Mouse (Mus musculus) heart, embryonic 12.5 days (tissue): ENCODE data around the gene Tmem143. TPM values are rescaled to one million over a fixed set of nuclear protein-coding genes. Genes with fewer than 3 reads are reported as not detected.
A peak's percentile ranks its signal among the peaks of the same experiment; 100 is the strongest.
"Not testable (repeated sequence)": the region's sequence is repeated elsewhere in the genome, so short reads cannot be mapped to it uniquely, and the experiment has no call there.

Experiments
- ATAC-seq: fragments of 200-750 bp; cut with Nextera tagmentation; 2 replicates; pipeline ENCODE4 v1.8.0; 2017; ENCODE audit warnings: moderate TSS enrichment, moderate library complexity; ENCODE audit not compliant: insufficient number of reproducible peaks, low FRiP score
- H3K27ac ChIP-seq: fragments of 300-500 bp; sonication (generic); 2 replicates; pipeline ENCODE4 v1.5.1; 2016; ENCODE audit warnings: mild to moderate bottlenecking, moderate library complexity; ENCODE audit not compliant: poor library complexity, severe bottlenecking
- H3K27me3 ChIP-seq: fragments of 300-500 bp; sonication (generic); replicated peaks from 2 replicates; pipeline ENCODE4 v1.6.1; 2016; ENCODE audit warnings: mild to moderate bottlenecking, moderate library complexity
- H3K36me3 ChIP-seq: fragments of 300-500 bp; sonication (generic); 2 replicates; pipeline ENCODE4 v1.6.1; 2016; ENCODE audit warnings: mild to moderate bottlenecking, moderate library complexity
- H3K4me1 ChIP-seq: fragments of 300-500 bp; sonication (generic); replicated peaks from 2 replicates; pipeline ENCODE4 v1.6.1; 2016; ENCODE audit warnings: mild to moderate bottlenecking
- H3K4me2 ChIP-seq: fragments of 300-500 bp; sonication (generic); 2 replicates; pipeline ENCODE4 v1.6.1; 2016; ENCODE audit warnings: mild to moderate bottlenecking, moderate library complexity
- H3K4me3 ChIP-seq: fragments of 300-500 bp; sonication (generic); 2 replicates; pipeline ENCODE4 v1.5.1; 2016; ENCODE audit warnings: mild to moderate bottlenecking
- H3K9ac ChIP-seq: fragments of 300-500 bp; sonication (generic); 2 replicates; pipeline ENCODE4 v1.6.1; 2016; ENCODE audit warnings: mild to moderate bottlenecking, moderate library complexity
- H3K9me3 ChIP-seq: fragments of 300-500 bp; sonication (generic); replicated peaks from 2 replicates; pipeline ENCODE4 v1.6.1; 2016; ENCODE audit warnings: mild to moderate bottlenecking, moderate library complexity
- WGBS: fragments of 180-500 bp; shearing (Covaris S2); methylation state at CpG from one replicate; pipeline ENCODE4 v1.1.7; 2016; 5-methylcytosine and 5-hydroxymethylcytosine counted together
- polyA plus RNA-seq: library from polyadenylated mRNA; unstranded; fragments of >200 nt; fragmentation: Nextera tagmentation; extraction: Ambion mirVana; gene quantifications from 2 replicates; pipeline ENCODE4 v1.2.1, GENCODE M21; 2016

Gene Tmem143
- polyA plus RNA-seq, 1 experiment from 2014 or later, result 5.8 TPM

DNA sequence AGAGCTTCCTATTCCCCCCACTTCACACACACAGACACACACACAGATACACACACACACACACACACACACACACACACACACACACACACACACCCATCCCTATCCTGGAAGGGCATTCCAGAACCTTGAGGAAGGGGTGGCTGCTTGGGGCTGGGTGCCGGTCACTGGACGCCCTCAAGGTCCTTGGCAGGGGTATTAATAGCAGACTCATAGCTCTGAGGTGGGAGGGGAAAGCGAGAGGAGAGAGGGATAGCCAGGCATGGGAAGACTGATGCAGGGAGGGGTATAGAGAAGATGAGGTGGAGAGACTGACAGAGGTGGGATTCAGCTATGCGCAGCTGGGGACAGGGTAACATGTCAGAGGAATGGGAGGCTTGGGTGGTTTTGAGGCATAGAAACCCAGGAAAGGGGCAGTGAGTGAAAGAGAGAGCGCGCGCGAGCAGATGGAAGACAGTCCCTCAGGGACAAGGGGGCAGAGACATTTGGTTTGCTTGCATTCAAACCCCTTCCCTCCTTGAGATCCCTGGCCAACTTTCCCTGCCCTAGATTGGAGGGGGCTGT, 27.6 kb upstream of the Tmem143 start:
- H3K4me3 ChIP-seq, result peak overlapping the region; percentile 26
- no peak for ATAC-seq
- H3K4me1 ChIP-seq, result peaks cover 52% of the 10 kb centered on the region
- 17% methylated on average over 8 of the region's 8 CpGs for WGBS
- peak overlapping the region; percentile 60 for H3K9ac ChIP-seq
- H3K4me2 ChIP-seq, result peak overlapping the region; percentile 66
- peaks cover 53% of the 10 kb centered on the region for H3K27me3 ChIP-seq
- H3K9me3 ChIP-seq, result no peaks in the 10 kb centered on the region
- H3K36me3 ChIP-seq, result 0 out of 2 replicates have a peak, but pooled peaks cover 2% of the 10 kb centered on the region
- H3K27ac ChIP-seq, result no peak overlapping the region

DNA sequence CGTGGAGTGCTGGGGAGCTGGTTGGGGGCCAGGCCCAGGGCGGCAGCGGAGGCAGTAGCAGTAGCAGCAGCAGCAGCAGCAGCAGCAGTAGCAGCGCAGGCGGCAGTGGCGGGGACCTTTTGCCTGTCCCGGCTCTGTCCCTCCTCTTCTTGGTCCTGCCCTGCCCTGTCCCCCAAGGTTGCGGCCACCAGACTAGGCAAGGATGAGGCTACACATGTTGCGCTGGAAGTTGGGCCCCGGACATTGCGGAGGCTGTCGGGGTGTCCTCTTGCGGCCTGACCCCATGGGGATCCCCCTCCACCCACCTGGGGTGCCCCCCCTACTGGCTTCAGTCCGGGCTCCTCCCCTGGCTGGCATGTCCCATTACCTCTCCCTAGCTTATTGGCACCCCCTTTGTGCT, 27.0 kb upstream of the Tmem143 start:
- H3K36me3 ChIP-seq, result peaks cover 8% of the 10 kb centered on the region; the same call in 1 of the 2 replicates
- ATAC-seq, result no peak
- H3K9ac ChIP-seq, result peak overlapping the region; percentile 60
- peak overlapping the region; percentile 66 for H3K4me2 ChIP-seq
- WGBS, result under 1% methylated on average over 13 of the region's 14 CpGs
- H3K27me3 ChIP-seq, result peaks cover 53% of the 10 kb centered on the region
- H3K4me3 ChIP-seq, result peak overlapping the region; percentile 26
- peaks cover 58% of the 10 kb centered on the region for H3K4me1 ChIP-seq
- H3K9me3 ChIP-seq, result no peaks in the 10 kb centered on the region
- H3K27ac ChIP-seq, result no peak overlapping the region

DNA sequence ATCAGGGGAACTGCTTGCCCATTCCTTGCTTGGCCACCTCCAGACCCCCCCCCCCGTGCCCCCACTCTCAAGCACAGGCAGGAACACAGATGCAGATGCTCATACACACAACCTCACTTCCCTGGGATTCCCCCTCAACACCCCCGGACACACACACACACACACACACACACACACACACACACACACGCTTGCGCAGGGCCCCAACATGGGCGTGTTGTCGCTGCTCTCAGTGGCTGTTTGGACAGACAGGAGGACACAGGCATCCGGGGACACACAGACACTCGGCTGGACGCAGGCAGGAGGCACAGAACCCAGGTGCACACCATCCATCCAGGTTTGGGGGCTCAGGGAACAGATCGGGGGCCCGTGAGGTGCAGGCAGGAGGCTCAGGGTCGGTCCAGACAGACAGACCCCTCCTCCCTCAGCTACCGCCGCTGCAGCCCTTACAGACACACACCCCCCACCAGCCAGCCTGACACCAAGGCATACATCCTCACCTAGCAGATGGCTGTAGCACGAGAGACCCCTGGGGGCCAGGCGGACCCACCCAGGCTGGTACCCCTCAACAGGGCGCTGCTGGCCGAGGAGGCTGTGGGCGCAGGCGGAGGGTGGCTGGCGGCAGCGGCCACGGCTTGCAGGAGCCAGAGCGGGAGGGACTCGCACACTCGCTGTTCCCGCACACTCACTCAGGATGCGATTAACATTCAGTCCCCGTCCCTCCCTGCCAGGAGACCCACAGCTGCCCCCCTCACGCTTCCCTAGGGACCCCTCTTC, 26.3 kb upstream of the Tmem143 start:
- Histone ChIP-seq H3K4me1 (peaks cover 61% of the 10 kb centered on the region), H3K9ac (peak overlapping the region; percentile 60), H3K9me3 (no peaks in the 10 kb centered on the region), H3K36me3 (peaks cover 14% of the 10 kb centered on the region), H3K27ac (no peak overlapping the region), H3K27me3 (peaks cover 53% of the 10 kb centered on the region), H3K4me3 (peak overlapping the region; percentile 34), H3K4me2 (peak overlapping the region; percentile 66)
- ATAC-seq, result no peak
- WGBS, result 2% methylated on average over 30 of the region's 30 CpGs

DNA sequence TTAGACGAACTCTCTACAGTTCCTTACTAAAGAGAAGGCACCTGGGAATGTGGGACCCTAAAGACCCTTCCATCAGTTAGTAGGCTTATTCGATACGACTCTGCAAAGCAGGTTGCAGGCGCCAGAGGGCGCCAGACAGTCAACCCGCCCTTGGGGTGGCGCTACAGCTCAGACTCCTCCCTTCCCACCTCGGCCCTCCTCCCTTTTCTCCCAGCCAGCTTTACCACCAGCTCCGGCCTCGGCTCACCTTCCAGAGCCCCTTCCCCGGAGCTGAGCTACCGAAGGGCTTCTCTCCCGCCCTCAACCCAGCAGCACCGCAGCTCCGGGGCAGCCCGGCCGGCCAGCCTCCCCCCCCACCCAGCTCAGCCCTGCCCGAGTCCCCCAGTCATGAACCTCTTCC, 24.1 kb upstream of the Tmem143 start, which contains the start of gene Kdelr1:
Kdelr1 (plus strand) TSS at position 149 of the 400 bp plus-strand sequence.
- Histone ChIP-seq H3K9me3 (no peaks in the 10 kb centered on the region), H3K9ac (peak within 1 kb of the TSS; percentile 97), H3K36me3 (peaks cover 35% of the 10 kb centered on the region), H3K4me2 (peak within 1 kb of the TSS; percentile 92), H3K4me3 (peak within 1 kb of the TSS; percentile 90), H3K27ac (peak within 1 kb of the TSS; percentile 95), H3K4me1 (peaks cover 50% of the 10 kb centered on the region), H3K27me3 (peaks cover 45% of the 10 kb centered on the region)
- peak; percentile 80 for ATAC-seq
- WGBS, result 0% methylated on average over 18 of the region's 18 CpGs

DNA sequence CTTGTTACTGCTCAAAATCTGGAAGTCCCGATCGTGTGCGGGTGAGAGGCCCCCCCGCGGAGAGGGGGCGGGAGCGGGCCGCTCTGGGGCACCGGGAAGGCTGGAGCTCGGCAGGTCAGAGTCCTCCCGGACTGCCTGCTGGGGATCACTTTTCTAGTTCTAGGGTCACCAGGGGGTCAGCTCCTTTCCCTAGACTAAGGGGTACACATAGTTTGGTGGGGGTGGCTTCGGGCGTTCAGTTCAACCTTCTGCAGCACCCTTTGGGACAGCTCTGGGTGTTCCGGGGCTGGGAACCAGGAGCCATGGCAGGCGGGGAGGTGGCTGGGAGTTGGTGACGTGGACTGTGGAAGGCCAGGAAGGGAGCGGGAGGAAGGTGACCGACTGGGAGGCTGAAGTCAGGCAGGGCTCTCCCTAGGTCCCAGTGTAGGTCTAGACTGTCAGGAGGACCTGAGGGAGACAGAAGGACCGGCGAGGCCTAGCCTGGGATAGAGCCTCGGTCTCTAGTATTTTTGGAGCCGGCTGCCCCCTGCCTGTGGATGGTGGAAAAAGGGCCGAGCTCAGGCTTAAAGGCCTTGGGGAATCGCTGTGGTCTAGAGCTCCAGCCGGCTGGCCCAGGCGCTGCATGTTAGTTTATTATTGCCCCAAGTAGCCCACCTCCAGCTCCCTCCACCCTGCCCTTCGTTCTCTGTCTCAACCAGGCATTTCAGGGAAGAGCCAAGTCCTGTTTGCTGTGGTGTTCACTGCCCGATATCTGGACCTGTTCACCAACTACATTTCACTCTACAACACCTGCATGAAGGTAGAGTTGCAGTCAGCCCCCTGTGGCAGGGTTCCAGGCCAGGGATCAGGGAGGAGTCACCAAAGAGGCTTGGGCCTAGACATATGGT, 23.4 kb upstream of the Tmem143 start:
- peaks cover 40% of the 10 kb centered on the region for H3K36me3 ChIP-seq
- peaks cover 38% of the 10 kb centered on the region for H3K27me3 ChIP-seq
- no peaks in the 10 kb centered on the region for H3K9me3 ChIP-seq
- peak overlapping the region; percentile 95 for H3K27ac ChIP-seq
- H3K4me3 ChIP-seq, result peak overlapping the region; percentile 90
- peak; percentile 65 for ATAC-seq
- peak overlapping the region; percentile 92 for H3K4me2 ChIP-seq
- WGBS, result 2% methylated on average over 28 of the region's 28 CpGs
- H3K4me1 ChIP-seq, result peaks cover 43% of the 10 kb centered on the region
- H3K9ac ChIP-seq, result peak overlapping the region; percentile 97

DNA sequence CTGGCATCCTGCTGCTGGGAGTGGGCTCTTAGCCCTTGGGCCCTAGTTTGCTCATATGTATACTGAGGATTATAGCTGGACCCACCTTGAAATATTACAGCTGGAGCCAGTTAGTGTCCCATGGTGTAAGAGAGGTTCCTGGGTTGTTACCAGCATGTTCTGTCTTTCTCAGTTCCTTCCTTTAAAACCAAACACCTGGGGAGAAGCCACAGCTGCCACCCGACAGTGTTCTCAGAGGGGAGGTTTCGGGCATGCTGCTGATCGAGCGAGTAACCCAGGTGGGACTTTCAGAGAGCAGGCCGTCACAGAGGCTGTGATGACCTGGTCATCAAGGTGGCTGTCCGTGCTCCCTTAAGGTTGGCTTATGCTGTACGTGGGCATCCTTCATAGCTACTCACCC, 19.8 kb upstream of the Tmem143 start:
- Histone ChIP-seq H3K9me3 (no peaks in the 10 kb centered on the region), H3K9ac (no peak overlapping the region), H3K4me2 (no peak overlapping the region), H3K4me1 (peaks cover 17% of the 10 kb centered on the region), H3K4me3 (no peak overlapping the region), H3K27me3 (peaks cover 2% of the 10 kb centered on the region), H3K36me3 (peaks cover 75% of the 10 kb centered on the region), H3K27ac (no peak overlapping the region)
- ATAC-seq, result no peak
- WGBS, result 94% methylated on average over 7 of the region's 7 CpGs

DNA sequence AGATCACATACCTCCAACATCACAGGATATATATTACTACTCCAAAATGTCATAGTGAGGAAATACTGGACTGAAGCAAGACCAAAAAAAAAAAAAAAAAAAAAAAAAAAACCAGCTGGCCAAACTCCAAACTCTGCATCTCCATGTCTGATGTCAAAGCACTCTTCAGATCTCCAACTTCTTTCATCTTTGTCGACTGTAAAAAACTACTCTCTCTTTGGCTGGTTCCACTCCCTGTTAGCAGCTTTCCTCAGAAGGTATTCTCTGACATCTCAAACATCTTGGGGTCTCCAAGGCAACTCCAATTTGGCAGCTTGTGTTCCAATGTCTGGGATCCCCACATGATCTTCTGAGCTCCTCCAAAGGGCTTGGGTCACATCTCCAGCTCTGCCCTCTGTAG, 18.5 kb upstream of the Tmem143 start, which contains the start of gene Grin2d:
Grin2d (minus strand) TSS at position 101 of the 400 bp plus-strand sequence.
- not testable (repeated sequence) for H3K27me3 ChIP-seq, H3K4me2 ChIP-seq, ATAC-seq, H3K9ac ChIP-seq, H3K27ac ChIP-seq, H3K9me3 ChIP-seq, H3K4me3 ChIP-seq
- H3K36me3 ChIP-seq, result peaks cover 88% of the 10 kb centered on the region
- WGBS, result 83% methylated on average over 1 of the region's 1 CpGs
- H3K4me1 ChIP-seq, result peaks cover 17% of the 10 kb centered on the region

DNA sequence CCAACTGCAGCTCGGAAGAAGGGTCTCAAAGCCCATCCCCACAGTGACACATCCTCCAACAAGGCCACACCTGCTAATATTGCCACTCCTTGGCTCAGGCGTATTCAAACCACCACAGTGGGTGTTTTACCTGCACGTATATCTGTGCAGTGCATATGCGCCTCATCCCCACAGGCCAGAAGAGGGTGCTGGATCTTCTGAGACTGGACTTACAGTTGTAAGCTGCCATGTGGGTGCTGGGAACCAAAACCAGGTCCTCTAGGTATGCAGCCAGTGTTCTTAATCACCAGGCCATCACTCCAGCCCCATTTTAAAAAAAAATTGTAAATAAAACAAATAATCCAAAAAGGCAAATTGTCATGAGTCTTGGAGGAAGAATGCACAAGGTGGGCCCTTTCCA, 16.2 kb upstream of the Tmem143 start:
- no peak overlapping the region for H3K9ac ChIP-seq

DNA sequence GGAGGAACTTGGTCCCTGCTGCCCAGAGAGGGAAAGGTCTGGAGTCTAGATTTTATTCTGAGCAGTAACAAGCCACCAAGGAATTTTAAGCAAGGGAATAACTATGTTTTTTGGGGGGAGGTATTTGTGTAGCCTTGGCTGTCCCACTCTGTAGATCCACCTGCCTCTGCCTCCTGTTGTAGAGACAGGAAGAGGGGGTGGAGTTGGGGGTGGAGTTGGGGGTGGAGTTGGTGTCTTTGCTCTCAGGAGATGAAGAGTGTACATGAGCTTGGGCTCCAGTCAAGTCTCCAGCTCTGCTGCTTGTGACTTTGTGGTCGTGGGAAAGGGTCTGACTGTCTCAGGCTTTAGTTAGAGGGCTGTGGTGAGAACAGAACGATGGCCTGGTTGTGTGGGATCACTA, 15.7 kb upstream of the Tmem143 start:
- H3K9me3 ChIP-seq, result no peaks in the 10 kb centered on the region
- ATAC-seq, result no peak
- no peaks in the 10 kb centered on the region for H3K4me1 ChIP-seq
- no peak overlapping the region for H3K27ac ChIP-seq
- H3K27me3 ChIP-seq, result no peaks in the 10 kb centered on the region
- H3K4me2 ChIP-seq, result no peak overlapping the region
- WGBS, result 90% methylated on average over 2 of the region's 2 CpGs
- H3K36me3 ChIP-seq, result peaks cover 92% of the 10 kb centered on the region
- no peak overlapping the region for H3K9ac ChIP-seq
- H3K4me3 ChIP-seq, result no peak overlapping the region

More for the DNA sequence above, 16.2 kb upstream of the Tmem143 start:
- 95% methylated on average over 4 of the region's 4 CpGs for WGBS
- H3K27ac ChIP-seq, result no peak overlapping the region
- no peak overlapping the region for H3K4me3 ChIP-seq
- peaks cover 97% of the 10 kb centered on the region for H3K36me3 ChIP-seq
- no peaks in the 10 kb centered on the region for H3K9me3 ChIP-seq
- H3K4me1 ChIP-seq, result no peaks in the 10 kb centered on the region
- H3K4me2 ChIP-seq, result no peak overlapping the region
- H3K27me3 ChIP-seq, result no peaks in the 10 kb centered on the region
- no peak for ATAC-seq

DNA sequence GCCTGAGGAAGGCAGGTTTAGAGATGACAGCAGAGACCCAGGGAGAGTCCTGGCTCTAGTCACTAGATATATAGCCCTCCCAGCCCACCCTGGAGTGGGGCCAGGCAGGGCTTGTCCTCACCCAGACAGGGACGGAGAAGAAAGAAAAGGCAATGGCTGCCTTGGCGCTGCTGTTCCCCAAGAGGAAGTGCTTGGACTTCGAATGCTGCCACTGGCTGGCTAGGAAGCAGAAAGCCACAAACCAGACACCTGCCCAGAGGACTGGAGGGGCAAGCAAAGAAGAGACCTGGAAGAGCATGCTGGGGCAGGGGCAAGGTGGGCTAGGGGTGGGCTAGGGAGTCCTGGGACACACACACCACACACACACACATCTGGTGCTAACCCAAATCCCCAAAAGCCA, 9.5 kb upstream of the Tmem143 start:
- Histone ChIP-seq H3K9ac (no peak overlapping the region), H3K4me2 (no peak overlapping the region), H3K36me3 (peaks cover 33% of the 10 kb centered on the region), H3K4me3 (no peak overlapping the region), H3K9me3 (no peaks in the 10 kb centered on the region), H3K27me3 (no peaks in the 10 kb centered on the region), H3K27ac (no peak overlapping the region), H3K4me1 (no peaks in the 10 kb centered on the region)
- WGBS, result 34% methylated on average over 3 of the region's 3 CpGs
- ATAC-seq, result 0 out of 2 replicates have a peak, but pooled peaks have one; percentile 3

DNA sequence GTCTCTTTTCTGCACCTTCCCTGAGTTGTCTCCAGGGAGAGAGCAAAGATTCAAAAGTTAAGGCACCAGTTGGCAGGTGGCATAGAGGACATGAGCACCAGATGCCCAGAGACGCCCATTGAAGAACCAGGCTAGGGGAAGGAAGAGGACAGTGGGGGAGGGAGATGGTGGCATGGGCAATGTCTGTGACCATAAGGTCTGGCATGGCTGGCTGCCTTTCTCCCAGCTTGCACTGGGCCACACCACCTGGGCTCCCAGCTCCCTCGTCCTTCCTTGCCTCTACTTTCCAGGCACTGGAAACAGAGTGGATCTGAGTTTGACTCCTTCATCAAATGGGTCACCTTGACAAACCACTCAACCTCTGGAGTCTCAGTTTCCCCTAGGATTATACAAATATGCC, 4.1 kb upstream of the Tmem143 start:
- Histone ChIP-seq H3K4me2 (no peak overlapping the region), H3K4me1 (no peaks in the 10 kb centered on the region), H3K9ac (no peak overlapping the region), H3K27ac (no peak overlapping the region), H3K4me3 (no peak overlapping the region), H3K27me3 (no peaks in the 10 kb centered on the region), H3K9me3 (no peaks in the 10 kb centered on the region), H3K36me3 (no peaks in the 10 kb centered on the region)
- WGBS, result 81% methylated on average over 2 of the region's 2 CpGs
- no peak for ATAC-seq
